Comparison of ENCODE assay signal across 14 mouse cellular contexts in genomic region chr11:51337585-51337984, GRCm38 (mm10). TPM values are rescaled to one million over a fixed set of nuclear protein-coding genes. Genes with fewer than 3 reads are reported as not detected.
DNase-seq lines count a peak whose midpoint lies in the region; ATAC-seq lines count a peak whose summit lies in the region.
"Had no signal": no experiment of that assay in that cellular context is flagged by ENCODE, and none has a peak within 500 bp of the region (broad histone marks: within the 10 kb centered on the region; RNA-seq: fewer than 3 reads in every experiment).

No protein-coding gene starts in this region.

- no peaks in the 10 kb centered on the region for H3K36me3 ChIP-seq in embryonic facial prominence, embryonic 15.5 days
- H3K36me3 ChIP-seq: forebrain, embryonic 12.5 days; liver, embryonic 12.5 days had no signal

- H3K9ac ChIP-seq in embryonic facial prominence, embryonic 15.5 days = no peak overlapping the region
- H3K9ac ChIP-seq: forebrain, embryonic 12.5 days; liver, embryonic 12.5 days; lung, embryonic 14.5 days had no signal

- intact Hi-C loops in left cerebral cortex, postnatal 4 days (cut with DNase I) = no loop called here

- peaks cover 23% of the 10 kb centered on the region for H3K4me1 ChIP-seq in embryonic facial prominence, embryonic 15.5 days
- H3K4me1 ChIP-seq: forebrain, embryonic 12.5 days; liver, embryonic 12.5 days had no signal

- peak overlapping the region; percentile 55; the same call in 1 of the 2 replicates for H3K27ac ChIP-seq in embryonic facial prominence, embryonic 15.5 days (replicated peaks)
- H3K27ac ChIP-seq: forebrain, embryonic 12.5 days; liver, embryonic 12.5 days had no signal

- peak; percentile 67 for ATAC-seq in embryonic facial prominence, embryonic 15.5 days (ENCODE audit: insufficient number of reproducible peaks, low FRiP score, low TSS enrichment, low read depth)
- ATAC-seq: liver, embryonic 12.5 days had no signal

- H3K27me3 ChIP-seq in embryonic facial prominence, embryonic 15.5 days = no peaks in the 10 kb centered on the region
- H3K27me3 ChIP-seq: forebrain, embryonic 12.5 days had no signal

- H3K4me3 ChIP-seq in embryonic facial prominence, embryonic 15.5 days (replicated peaks) = no peak overlapping the region
- H3K4me3 ChIP-seq: forebrain, embryonic 12.5 days; liver, embryonic 12.5 days had no signal

- no peaks in the 10 kb centered on the region for H3K9me3 ChIP-seq in embryonic facial prominence, embryonic 15.5 days (replicated peaks)
- H3K9me3 ChIP-seq: forebrain, embryonic 12.5 days; liver, embryonic 12.5 days had no signal

- H3K4me2 ChIP-seq in embryonic facial prominence, embryonic 15.5 days (replicated peaks) = no peak overlapping the region
- H3K4me2 ChIP-seq: forebrain, embryonic 12.5 days; liver, embryonic 12.5 days; lung, embryonic 14.5 days had no signal

- 42% methylated on average over 6 of the region's 6 CpGs for WGBS in embryonic facial prominence, embryonic 15.5 days

- DNase-seq in left cerebral cortex, adult 18-20 months (ENCODE audit: low spot score in 2 of 2) = peak; percentile 48 to 54
- DNase-seq in left cerebral cortex, postnatal 4 days = no peak
- DNase-seq in layer of hippocampus, adult 9-11 months = peak; percentile 70
- peak; percentile 64 for DNase-seq in right cerebral cortex, postnatal 25 days
- no peak for DNase-seq in thymus, postnatal 25 days
- DNase-seq in cerebellum, postnatal 14 days = no peak
- DNase-seq: adrenal gland, postnatal 36 days; cerebellum, adult 9-10 months; kidney, adult 9 months; midbrain, embryonic 14.5 days had no signal

RNA-seq across cellular contexts. Expression of gene Col23a1, which starts 47.9 kb away (rescaled TPM):
- 10 to 100 TPM in 1 of 2 experiments, 1 to 10 TPM in 1; 8.2 to 14.2 TPM for total RNA-seq in left cerebral cortex, adult 18-20 months (2021)
- total RNA-seq in left cerebral cortex, postnatal 4 days (2021) = 10 to 100 TPM; 11.1 TPM
- 26.2 and 28.8 TPM in 2 replicates for polyA plus RNA-seq in embryonic facial prominence, embryonic 15.5 days (2015; fragmentation: Nextera tagmentation; extraction: Ambion mirVana)

Comparison
In these comparisons a context has a peak if more than half of its experiments do, and no peak if none do; other contexts are left out.
1. DNase-seq: peak in left cerebral cortex, adult 18-20 months (2 of 2), layer of hippocampus, adult 9-11 months (single experiment) and right cerebral cortex, postnatal 25 days (single experiment); none in left cerebral cortex, postnatal 4 days (single experiment), thymus, postnatal 25 days (single experiment) and cerebellum, postnatal 14 days (0 of 2).